Mouse (Mus musculus) heart, embryonic 14.5 days (tissue): ENCODE measurements around the gene Gm11983. TPM values are rescaled to one million over a fixed set of nuclear protein-coding genes. Genes with fewer than 3 reads are reported as not detected.

Experiments
- ATAC-seq: fragments of 200-750 bp; cut with Nextera tagmentation; 2 replicates; pipeline ENCODE4 v1.8.0; 2017; ENCODE audit warnings: low read depth, moderate TSS enrichment; ENCODE audit not compliant: insufficient number of reproducible peaks, insufficient read depth, low FRiP score
- H3K27ac ChIP-seq, 2 experiments: fragments of 200-500 bp in 1 of 2; fragments of 300-500 bp in 1 of 2; sonication (generic) in 1 of 2; replicated peaks in 1 of 2; 2 replicates each; pipeline ENCODE4 v1.5.1; 2012 to 2014; ENCODE audit warnings: low read depth in 2 of 2, low read length in 2 of 2, control low read depth in 1 of 2, mild to moderate bottlenecking in 1 of 2, mixed read lengths in 1 of 2; ENCODE audit not compliant: control insufficient read depth in 1 of 2, insufficient read depth in 1 of 2
- H3K27me3 ChIP-seq: fragments of 300-500 bp; sonication (generic); 2 replicates; pipeline ENCODE4 v1.6.1; 2014; ENCODE audit warnings: mild to moderate bottlenecking, low read length, control low read depth; ENCODE audit not compliant: control insufficient read depth, insufficient read depth
- H3K36me3 ChIP-seq: fragments of 300-500 bp; sonication (generic); 2 replicates; pipeline ENCODE4 v1.6.1; 2014; ENCODE audit warnings: mild to moderate bottlenecking, control low read depth, low read length, mixed read lengths; ENCODE audit not compliant: control insufficient read depth, insufficient read depth
- H3K4me1 ChIP-seq, 2 experiments: fragments of 200-500 bp in 1 of 2; fragments of 300-500 bp in 1 of 2; sonication (generic) in 1 of 2; 2 replicates each; pipeline ENCODE4 v1.6.1; 2012 to 2014; ENCODE audit warnings: low read length in 2 of 2, control low read depth in 1 of 2, mixed read lengths in 1 of 2; ENCODE audit not compliant: control insufficient read depth in 2 of 2, insufficient read depth in 2 of 2
- H3K4me2 ChIP-seq: fragments of 300-500 bp; sonication (generic); 2 replicates; pipeline ENCODE4 v1.6.1; 2014; ENCODE audit warnings: mild to moderate bottlenecking, low read length
- H3K4me3 ChIP-seq, 2 experiments: fragments of 200-500 bp in 1 of 2; fragments of 300-500 bp in 1 of 2; sonication (generic) in 1 of 2; 2 replicates each; pipeline ENCODE4 v1.5.1; 2012 to 2014; ENCODE audit warnings: low read length in 2 of 2, mild to moderate bottlenecking in 2 of 2, control low read depth in 1 of 2, low read depth in 1 of 2, moderate library complexity in 1 of 2; ENCODE audit not compliant: control insufficient read depth in 1 of 2, insufficient read depth in 1 of 2
- H3K9ac ChIP-seq: fragments of 300-500 bp; sonication (generic); 2 replicates; pipeline ENCODE4 v1.6.1; 2014; ENCODE audit warnings: mild to moderate bottlenecking, low read length
- H3K9me3 ChIP-seq: fragments of 300-500 bp; sonication (generic); 2 replicates; pipeline ENCODE4 v1.6.1; 2016; ENCODE audit warnings: low read length, control low read depth; ENCODE audit not compliant: control insufficient read depth
- WGBS: fragments of 180-500 bp; shearing (Covaris S2); extraction: QIAGEN DNeasy Blood & Tissue Kit; methylation state at CpG from one replicate; pipeline ENCODE4 v1.1.7; 2014; 5-methylcytosine and 5-hydroxymethylcytosine counted together
- polyA plus RNA-seq: library from polyadenylated mRNA; unstranded; fragments of >200 nt; fragmentation: Nextera tagmentation; extraction: Ambion mirVana; gene quantifications from 2 replicates; pipeline ENCODE4 v1.2.1, GENCODE M21; 2014

Gm11983 gene
- polyA plus RNA-seq, 1 experiment from 2014 or later: not detected

GRCm38 (mm10) chr11:6790690-6791089 lies 46.8 kb downstream of the Gm11983 start:
- H3K4me1 ChIP-seq: no peaks in the 10 kb centered on the region
- H3K4me2 ChIP-seq: no peak overlapping the region
- ATAC-seq: no peak
- no peaks in the 10 kb centered on the region for H3K9me3 ChIP-seq
- H3K27ac ChIP-seq: no peak overlapping the region
- H3K36me3 ChIP-seq: no peaks in the 10 kb centered on the region
- no peaks in the 10 kb centered on the region for H3K27me3 ChIP-seq
- WGBS: 94% methylated on average over 3 of the region's 3 CpGs
- H3K4me3 ChIP-seq: no peak overlapping the region
- H3K9ac ChIP-seq: no peak overlapping the region

Other genes starting within 250 kb of the Gm11983 start
- gene Nacad, start 231.6 kb downstream of the Gm11983 start, polyA plus RNA-seq: 0.22 and 0.86 TPM in 2 replicates
- 34.8 and 39.8 TPM in 2 replicates for gene Tbrg4, start 211.6 kb downstream of the Gm11983 start, polyA plus RNA-seq
- not detected in 2 replicates for gene Wap, start 199.0 kb downstream of the Gm11983 start, polyA plus RNA-seq
- 2.3 and 3.9 TPM in 2 replicates for gene Ramp3, start 179.1 kb downstream of the Gm11983 start, polyA plus RNA-seq
- 1.0 and 1.2 TPM in 2 replicates for gene Adcy1, start 225.8 kb upstream of the Gm11983 start, polyA plus RNA-seq